Mouse (Mus musculus) gastrocnemius, adult 8-10 months (tissue): Measurements from ENCODE around the gene Gpi1. TPM values are rescaled to one million over a fixed set of nuclear protein-coding genes. Genes with fewer than 3 reads are reported as not detected.

Source experiments
- DNase-seq, 2 experiments: peaks; one replicate each; pipeline ENCODE4 v3.0.0; 2022; ENCODE audit warnings: low spot score in 2 of 2
- total RNA-seq, 4 experiments: library from RNA; stranded (reverse); gene quantifications; 2 replicates each; pipeline ENCODE4 v1.2.4; 2022

Gene Gpi1
- 1,000 to 10,000 TPM in 2 of 4 experiments, 100 to 1,000 TPM in 2; 941 to 1,057 (median 993) TPM for total RNA-seq

GRCm38 (mm10) chr7:34230116-34230515 is at the start of gene Gpi1:
Gene Gpi1, minus strand, starts transcription at chr7:34230336.
- DNase-seq = peak; percentile 45 to 75

- DNase-seq = peak in 1 of 2 experiments; percentile 35
Observed at GRCm38 (mm10) chr7:34277656-34278055, 47.5 kb upstream of the Gpi1 start.

GRCm38 (mm10) chr7:34276066-34276465 is 45.9 kb upstream of the Gpi1 start:
- no peak for DNase-seq

GRCm38 (mm10) chr7:34272465-34272864 is 42.3 kb upstream of the Gpi1 start:
- DNase-seq = no peak

- no peak for DNase-seq
Observed at GRCm38 (mm10) chr7:34268463-34268862, 38.3 kb upstream of the Gpi1 start.

- DNase-seq = no peak
Observed at GRCm38 (mm10) chr7:34266421-34266820, 36.3 kb upstream of the Gpi1 start.

- DNase-seq = peak; percentile 63 to 67
Observed at GRCm38 (mm10) chr7:34265876-34266346, 35.8 kb upstream of the Gpi1 start.

GRCm38 (mm10) chr7:34263437-34263836 is 33.3 kb upstream of the Gpi1 start:
- no peak for DNase-seq

- no peak for DNase-seq
Observed at GRCm38 (mm10) chr7:34258407-34258806, 28.3 kb upstream of the Gpi1 start.

- no peak for DNase-seq
Observed at GRCm38 (mm10) chr7:34257279-34257678, 27.1 kb upstream of the Gpi1 start.

- DNase-seq = no peak
Observed at GRCm38 (mm10) chr7:34255916-34256315, 25.8 kb upstream of the Gpi1 start.

GRCm38 (mm10) chr7:34255137-34255536 is 25.0 kb upstream of the Gpi1 start:
- DNase-seq = no peak

- DNase-seq = no peak
Observed at GRCm38 (mm10) chr7:34252030-34252429, 21.9 kb upstream of the Gpi1 start.

GRCm38 (mm10) chr7:34250738-34251137 is 20.6 kb upstream of the Gpi1 start, which contains the start of gene Gm6096:
Gene Gm6096, plus strand, starts transcription at chr7:34251038.
- DNase-seq = no peak

GRCm38 (mm10) chr7:34246870-34247499 is 16.8 kb upstream of the Gpi1 start:
- no peak for DNase-seq

GRCm38 (mm10) chr7:34242176-34242575 is 12.0 kb upstream of the Gpi1 start:
- DNase-seq = no peak

GRCm38 (mm10) chr7:34238086-34238485 is 8.0 kb upstream of the Gpi1 start:
- no peak for DNase-seq

- no peak for DNase-seq
Observed at GRCm38 (mm10) chr7:34235602-34236001, 5.5 kb upstream of the Gpi1 start.

- DNase-seq = no peak
Observed at GRCm38 (mm10) chr7:34234610-34235561, 4.8 kb upstream of the Gpi1 start.

- peak; percentile 97 to 99 for DNase-seq
Observed at GRCm38 (mm10) chr7:34233909-34234609, 3.9 kb upstream of the Gpi1 start.
